Mouse (Mus musculus) telencephalon, adult 2 months (tissue): ENCODE results near the gene Nmrk1.
"Not testable (repeated sequence)": the region's sequence is repeated elsewhere in the genome, so short reads cannot be mapped to it uniquely, and the experiment has no call there.

Experiments
- DNase-seq: peaks from one replicate; pipeline ENCODE4 v3.0.0-alpha.2; 2011; ENCODE audit warnings: low read depth, low spot score

Gene Nmrk1

GRCm38 (mm10) chr19:18631644-18632219 is at the start of gene Nmrk1, which contains the start of gene Ostf1:
Gene Nmrk1 (plus strand): TSS chr19:18631950.
Gene Ostf1 (minus strand): TSS chr19:18631823.
- peak; percentile 66 for DNase-seq

DNA sequence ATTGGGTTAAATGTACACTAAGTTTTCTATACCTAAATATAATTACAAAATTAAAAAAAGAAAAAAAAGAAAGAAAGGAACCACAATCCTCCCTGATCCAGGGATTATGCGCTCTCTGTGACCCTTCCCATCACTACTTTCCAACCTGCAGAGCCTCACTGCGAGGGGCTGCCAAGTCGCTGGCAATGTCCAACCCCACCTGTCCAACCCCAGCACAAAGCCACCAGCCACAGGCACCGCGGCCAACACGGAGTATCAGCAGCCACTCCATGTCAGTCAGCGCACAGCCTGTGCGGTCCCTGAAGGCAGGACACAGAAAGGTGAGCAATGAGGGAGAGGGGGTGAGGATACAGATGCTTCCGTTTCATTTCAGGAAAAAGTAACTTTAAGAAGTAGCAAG is 49.5 kb upstream of the Nmrk1 start:
- DNase-seq = no peak

DNA sequence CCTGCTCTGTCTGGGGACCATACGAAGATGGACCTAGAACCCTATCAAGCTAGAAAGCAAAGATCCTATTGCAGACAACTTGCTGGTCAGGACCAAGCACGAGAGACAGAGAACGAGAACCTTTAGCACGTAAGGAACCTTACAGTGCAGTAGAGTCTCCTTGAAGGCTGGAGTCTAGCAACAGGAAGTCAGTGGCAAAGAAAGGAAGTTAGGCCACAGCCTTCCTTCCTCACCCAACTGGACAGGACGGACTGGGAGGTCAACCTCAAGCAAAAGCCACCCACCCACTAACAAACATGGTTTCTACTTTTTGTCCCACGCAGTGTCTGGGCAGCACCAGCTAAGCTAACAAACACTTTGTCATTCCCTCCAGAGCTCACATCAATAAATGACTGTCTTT is 48.9 kb upstream of the Nmrk1 start:
- no peak for DNase-seq

GRCm38 (mm10) chr19:18583706-18584105 is 48.0 kb upstream of the Nmrk1 start:
- no peak for DNase-seq

GRCm38 (mm10) chr19:18584621-18585020 is 47.1 kb upstream of the Nmrk1 start:
- no peak for DNase-seq

DNA sequence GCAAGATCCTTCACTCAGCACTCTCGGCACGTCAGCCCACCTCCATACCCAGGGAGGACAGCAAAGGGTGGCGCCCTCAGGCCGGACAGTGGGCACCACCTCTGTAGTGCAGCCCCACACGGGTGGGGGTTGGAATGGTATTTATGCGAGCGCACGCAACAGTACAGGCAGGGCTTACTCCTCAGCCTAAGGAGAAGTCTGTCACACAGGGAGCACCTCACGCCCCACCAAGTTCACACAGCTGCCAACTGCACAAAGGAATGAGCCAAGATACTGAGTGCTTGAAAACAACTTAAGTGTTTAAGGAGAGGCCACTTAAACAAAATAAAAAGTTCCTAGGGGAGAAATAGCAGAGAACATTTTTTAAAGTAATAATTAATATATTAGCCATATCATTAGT is 44.6 kb upstream of the Nmrk1 start:
- DNase-seq = no peak

- no peak for DNase-seq
These were observed 43.5 kb upstream of the Nmrk1 start for GRCm38 (mm10) chr19:18588243-18588642.

GRCm38 (mm10) chr19:18588801-18589200 is 42.9 kb upstream of the Nmrk1 start:
- not testable (repeated sequence) for DNase-seq

DNA sequence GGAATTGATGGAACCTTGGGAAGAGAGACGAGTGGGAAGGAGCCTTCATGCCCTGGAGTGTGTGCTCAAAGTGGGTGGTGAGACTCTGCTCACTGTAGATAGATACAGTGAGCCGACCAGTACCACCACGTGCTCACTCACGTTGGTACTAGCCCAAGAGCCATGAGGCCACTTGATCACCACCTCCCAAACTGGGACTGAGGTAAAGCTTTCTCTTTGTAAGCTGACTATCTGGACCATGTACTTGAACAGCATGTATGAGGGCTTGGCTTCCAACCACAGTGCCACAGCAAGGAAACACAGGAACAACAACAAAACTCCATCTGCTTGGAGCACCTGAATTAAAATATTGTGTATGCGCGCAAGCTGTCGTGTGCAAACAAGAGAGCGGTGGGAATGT is 42.5 kb upstream of the Nmrk1 start:
- no peak for DNase-seq

- no peak for DNase-seq
These were observed 41.5 kb upstream of the Nmrk1 start for GRCm38 (mm10) chr19:18590234-18590633.

GRCm38 (mm10) chr19:18590942-18591354 is 40.8 kb upstream of the Nmrk1 start:
- no peak for DNase-seq

- DNase-seq = no peak
These were observed 38.8 kb upstream of the Nmrk1 start for GRCm38 (mm10) chr19:18592919-18593318.

- no peak for DNase-seq
These were observed 38.0 kb upstream of the Nmrk1 start for GRCm38 (mm10) chr19:18593722-18594121.

DNA sequence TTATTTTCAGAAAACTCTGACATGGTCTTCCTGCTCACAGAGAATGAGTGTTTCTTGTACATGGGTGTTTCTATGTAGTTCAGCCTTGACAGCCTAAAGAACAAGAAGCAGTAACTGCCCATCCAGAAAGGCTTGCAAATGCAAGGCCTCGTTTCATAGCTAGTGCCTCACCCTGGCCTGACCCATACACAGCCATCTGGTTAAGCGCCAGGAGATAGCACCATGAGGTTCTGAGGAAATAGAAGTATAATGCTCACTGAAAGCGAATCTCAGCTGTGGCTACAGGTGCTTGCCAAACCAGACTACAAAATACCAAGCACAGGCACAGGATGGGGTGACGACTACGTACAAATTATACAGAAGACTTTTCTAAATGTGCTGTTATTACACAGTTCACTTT is 34.9 kb upstream of the Nmrk1 start:
- DNase-seq = no peak

DNA sequence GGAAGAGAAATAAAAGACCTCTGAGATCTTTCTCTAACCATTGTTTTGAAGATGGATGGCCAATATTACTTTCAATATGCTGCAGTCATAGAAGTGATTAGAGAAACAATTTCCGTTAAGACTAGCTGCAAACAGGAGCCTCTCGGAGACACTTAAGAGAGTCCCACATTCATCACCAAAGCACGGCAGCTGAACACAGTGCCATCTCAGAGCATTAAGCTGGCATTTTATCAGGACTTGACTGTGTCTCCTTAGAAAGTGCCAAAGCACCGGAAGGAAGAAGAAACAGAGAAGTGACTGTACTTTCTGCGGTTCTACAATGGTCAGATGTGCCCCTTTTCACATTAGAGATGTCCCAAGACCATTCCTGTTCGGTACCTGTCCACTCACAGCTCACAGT is 34.0 kb upstream of the Nmrk1 start:
- DNase-seq = no peak

- no peak for DNase-seq
These were observed 33.4 kb upstream of the Nmrk1 start for GRCm38 (mm10) chr19:18598265-18598926.

- no peak for DNase-seq
These were observed 32.7 kb upstream of the Nmrk1 start for GRCm38 (mm10) chr19:18599051-18599450.

- no peak for DNase-seq
These were observed 32.1 kb upstream of the Nmrk1 start for GRCm38 (mm10) chr19:18599650-18600049.

DNA sequence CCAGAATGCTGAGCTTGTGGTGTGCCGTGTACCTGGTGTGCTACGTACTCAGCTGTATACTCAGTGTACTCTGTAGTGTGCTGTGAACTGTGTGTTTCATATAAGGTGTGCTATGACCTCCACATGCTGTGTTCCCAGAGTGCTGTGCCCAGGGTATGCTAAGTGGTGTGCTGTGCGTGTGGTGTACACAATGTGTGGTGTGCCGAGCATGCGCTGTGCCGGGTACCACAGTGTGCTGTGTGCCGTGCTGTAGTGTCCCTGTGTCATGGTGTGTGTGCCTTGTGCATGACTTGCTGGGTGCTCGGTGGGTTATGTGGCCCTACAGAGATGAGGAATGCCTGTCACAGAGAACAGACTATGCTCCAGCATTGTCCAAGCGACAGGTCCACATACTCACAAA is 31.1 kb upstream of the Nmrk1 start:
- no peak for DNase-seq

- DNase-seq = no peak
These were observed 28.7 kb upstream of the Nmrk1 start for GRCm38 (mm10) chr19:18603011-18603410.

DNA sequence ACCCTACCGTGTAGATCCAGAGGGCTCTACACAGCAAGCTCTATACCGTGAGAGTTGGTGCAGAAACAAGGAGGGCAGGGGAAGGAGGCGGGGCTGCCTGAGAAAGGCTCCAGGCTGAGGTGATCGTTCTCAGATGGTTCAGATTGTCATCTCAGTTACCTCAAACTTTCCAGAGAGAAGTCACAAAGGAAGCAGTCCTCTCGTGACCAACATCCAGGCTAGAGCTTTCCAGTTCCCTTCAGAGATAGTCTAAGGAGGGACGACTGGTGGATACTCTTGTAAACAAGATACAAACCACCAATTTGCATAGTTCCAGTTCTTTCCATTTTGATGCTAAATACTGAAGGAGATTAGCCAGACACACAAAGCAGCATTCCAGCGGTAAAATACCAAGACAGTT is 23.8 kb upstream of the Nmrk1 start:
- no peak for DNase-seq

- DNase-seq = no peak
These were observed 22.8 kb upstream of the Nmrk1 start for GRCm38 (mm10) chr19:18608975-18609374.

DNA sequence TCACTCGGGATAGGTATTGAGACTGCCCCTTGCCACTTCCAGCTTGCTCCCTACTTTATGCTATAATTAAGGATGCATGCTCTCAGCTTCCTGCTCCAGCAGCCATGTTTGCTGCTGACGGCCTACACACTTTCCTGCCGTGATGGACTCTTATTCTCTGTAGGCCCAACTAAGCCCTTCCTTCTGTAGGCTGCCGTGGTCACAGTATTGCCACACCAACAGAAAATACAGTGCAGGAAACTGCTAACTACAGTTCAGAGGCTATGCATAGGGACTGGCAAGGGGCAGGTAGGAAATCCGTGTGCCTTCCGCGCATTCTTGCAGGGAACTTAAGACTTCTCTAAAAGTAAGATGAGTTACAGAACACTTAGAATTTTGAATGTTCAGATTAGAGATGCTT is 17.4 kb upstream of the Nmrk1 start:
- DNase-seq = no peak
